Mouse (Mus musculus) small intestine, adult 2 months (tissue): ENCODE data around the gene Ccdc12.

Experiments used
- CTCF ChIP-seq: fragments of 200-500 bp; IDR thresholded peaks from 2 replicates; pipeline ENCODE4 v1.5.1; 2012; ENCODE audit warnings: low read depth, mild to moderate bottlenecking, control low read depth, inconsistent platforms, low read length, moderate library complexity, mixed read lengths; ENCODE audit not compliant: insufficient replicate concordance, insufficient read length; ENCODE audit errors: extremely low read depth
- POLR2A ChIP-seq: fragments of 200-500 bp; IDR thresholded peaks from 2 replicates; pipeline ENCODE4 v1.6.1; 2012; ENCODE audit warnings: low read depth, mild to moderate bottlenecking, control low read depth, inconsistent platforms, low read length, moderate library complexity

DNA sequence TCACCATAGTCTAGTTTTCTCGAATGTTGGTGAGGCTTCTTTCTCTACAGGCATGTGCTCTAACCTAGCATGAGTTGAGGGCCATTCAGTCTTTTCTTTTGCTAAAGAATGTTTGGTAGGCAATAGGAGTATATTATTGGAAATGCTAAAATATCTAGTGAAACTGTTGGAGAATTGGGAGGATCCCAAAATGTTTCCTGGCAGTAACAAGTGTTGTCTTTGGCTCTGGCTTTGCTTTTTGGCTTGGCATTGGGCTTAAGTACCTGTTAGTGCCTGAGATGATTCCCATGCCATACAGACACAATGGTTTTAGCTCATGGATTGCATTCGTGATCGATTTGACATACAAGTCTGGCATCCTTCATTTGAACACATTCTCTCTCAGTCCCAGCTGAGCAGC, 44.8 kb upstream of the Ccdc12 start:
- TF ChIP-seq CTCF (no peak), POLR2A (no peak)
